Mouse (Mus musculus) midbrain, embryonic 12.5 days (tissue): ENCODE data around the gene Ehd2. TPM values are rescaled to one million over a fixed set of nuclear protein-coding genes. Genes with fewer than 3 reads are reported as not detected.

ENCODE experiments used
- ATAC-seq: fragments of 200-750 bp; cut with Nextera tagmentation; 2 replicates; pipeline ENCODE4 v1.8.0; 2017; ENCODE audit warnings: low read depth, moderate TSS enrichment, moderate library complexity; ENCODE audit not compliant: low FRiP score
- H3K27ac ChIP-seq: fragments of 300-500 bp; sonication (generic); replicated peaks from 2 replicates; pipeline ENCODE4 v1.5.1; 2016; ENCODE audit warnings: mild to moderate bottlenecking
- H3K27me3 ChIP-seq: fragments of 300-500 bp; sonication (generic); 2 replicates; pipeline ENCODE4 v1.6.1; 2016; ENCODE audit warnings: mild to moderate bottlenecking
- H3K36me3 ChIP-seq: fragments of 300-500 bp; sonication (generic); 2 replicates; pipeline ENCODE4 v1.6.1; 2016
- H3K4me1 ChIP-seq: fragments of 300-500 bp; sonication (generic); 2 replicates; pipeline ENCODE4 v1.6.1; 2016
- H3K4me2 ChIP-seq: fragments of 300-500 bp; sonication (generic); replicated peaks from 2 replicates; pipeline ENCODE4 v1.6.1; 2016; ENCODE audit warnings: mild to moderate bottlenecking, moderate library complexity
- H3K4me3 ChIP-seq: fragments of 300-500 bp; sonication (generic); 2 replicates; pipeline ENCODE4 v1.5.1; 2016; ENCODE audit warnings: mild to moderate bottlenecking
- H3K9ac ChIP-seq: fragments of 300-500 bp; sonication (generic); replicated peaks from 2 replicates; pipeline ENCODE4 v1.6.1; 2016; ENCODE audit warnings: mild to moderate bottlenecking, moderate library complexity
- H3K9me3 ChIP-seq: fragments of 300-500 bp; sonication (generic); 2 replicates; pipeline ENCODE4 v1.6.1; 2016; ENCODE audit warnings: mild to moderate bottlenecking
- WGBS: fragments of 180-500 bp; shearing (Covaris S2); methylation state at CpG from one replicate; pipeline ENCODE4 v1.1.7; 2016; 5-methylcytosine and 5-hydroxymethylcytosine counted together
- polyA plus RNA-seq: library from polyadenylated mRNA; unstranded; fragments of >200 nt; fragmentation: Nextera tagmentation; extraction: Ambion mirVana; gene quantifications from 2 replicates; pipeline ENCODE4 v1.2.1, GENCODE M21; 2016

Ehd2 gene
- polyA plus RNA-seq, 1 experiment from 2014 or later, result 8.5 TPM

DNA sequence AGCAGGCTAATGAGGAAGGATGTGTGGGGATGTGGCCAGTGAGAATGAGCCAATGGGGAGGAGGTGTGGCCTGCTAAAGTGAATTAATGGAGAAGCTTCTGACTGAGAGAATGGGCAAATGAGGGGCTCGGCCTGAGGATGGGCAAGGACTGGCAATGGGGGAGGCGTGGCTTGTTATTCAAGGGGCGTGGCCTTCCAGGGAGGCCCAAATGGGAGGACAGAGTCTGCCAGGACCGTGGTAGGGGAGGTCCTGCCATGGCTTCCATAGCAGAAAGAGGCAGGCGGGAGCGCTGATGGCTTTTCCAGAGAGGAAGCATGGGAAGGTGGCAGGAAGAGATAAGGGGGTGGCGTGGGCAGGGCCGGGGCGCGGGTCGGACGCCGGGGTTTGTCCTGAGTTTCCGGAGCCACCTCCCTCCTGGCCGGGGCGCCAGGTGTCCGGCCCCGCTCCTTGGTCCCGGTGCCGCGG, 12.4 kb downstream of the Ehd2 start:
- Histone ChIP-seq H3K4me1 (no peaks in the 10 kb centered on the region), H3K9me3 (0 out of 2 replicates have a peak, but pooled peaks cover 4% of the 10 kb centered on the region), H3K36me3 (no peaks in the 10 kb centered on the region), H3K4me2 (peak overlapping the region; percentile 46), H3K27me3 (0 out of 2 replicates have a peak, but pooled peaks cover 8% of the 10 kb centered on the region), H3K4me3 (peak overlapping the region; percentile 32), H3K27ac (no peak overlapping the region), H3K9ac (peak overlapping the region; percentile 26; the same call in 1 of the 2 replicates)
- peak; percentile 38; the same call in 1 of the 2 replicates for ATAC-seq
- 12% methylated on average over 20 of the region's 21 CpGs for WGBS

DNA sequence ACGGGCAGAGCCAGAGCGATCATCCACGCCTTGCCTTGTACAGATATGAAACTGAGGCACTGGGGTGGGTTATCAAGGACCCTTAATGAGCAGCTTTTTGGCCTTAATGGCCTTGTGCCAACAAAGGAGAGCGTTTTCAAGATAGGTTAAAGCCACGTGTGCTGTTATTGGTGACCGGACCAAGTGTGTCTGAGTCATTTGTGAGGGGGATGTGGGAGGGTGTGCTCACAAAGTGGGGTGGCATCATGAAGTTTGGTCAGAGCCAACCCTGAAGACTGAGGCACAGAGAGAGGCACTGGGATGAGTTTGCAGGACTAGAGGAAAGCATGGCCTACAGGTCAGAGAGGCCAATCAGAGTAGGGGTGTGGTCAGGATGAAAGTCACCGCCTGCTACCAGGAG, 12.9 kb downstream of the Ehd2 start:
- Histone ChIP-seq H3K4me3 (no peak overlapping the region), H3K36me3 (no peaks in the 10 kb centered on the region), H3K27me3 (0 out of 2 replicates have a peak, but pooled peaks cover 8% of the 10 kb centered on the region), H3K9ac (no peak overlapping the region), H3K4me1 (no peaks in the 10 kb centered on the region), H3K9me3 (0 out of 2 replicates have a peak, but pooled peaks cover 4% of the 10 kb centered on the region), H3K27ac (no peak overlapping the region), H3K4me2 (no peak overlapping the region)
- 91% methylated on average over 7 of the region's 7 CpGs for WGBS
- ATAC-seq, result peak; percentile 10; the same call in 1 of the 2 replicates

DNA sequence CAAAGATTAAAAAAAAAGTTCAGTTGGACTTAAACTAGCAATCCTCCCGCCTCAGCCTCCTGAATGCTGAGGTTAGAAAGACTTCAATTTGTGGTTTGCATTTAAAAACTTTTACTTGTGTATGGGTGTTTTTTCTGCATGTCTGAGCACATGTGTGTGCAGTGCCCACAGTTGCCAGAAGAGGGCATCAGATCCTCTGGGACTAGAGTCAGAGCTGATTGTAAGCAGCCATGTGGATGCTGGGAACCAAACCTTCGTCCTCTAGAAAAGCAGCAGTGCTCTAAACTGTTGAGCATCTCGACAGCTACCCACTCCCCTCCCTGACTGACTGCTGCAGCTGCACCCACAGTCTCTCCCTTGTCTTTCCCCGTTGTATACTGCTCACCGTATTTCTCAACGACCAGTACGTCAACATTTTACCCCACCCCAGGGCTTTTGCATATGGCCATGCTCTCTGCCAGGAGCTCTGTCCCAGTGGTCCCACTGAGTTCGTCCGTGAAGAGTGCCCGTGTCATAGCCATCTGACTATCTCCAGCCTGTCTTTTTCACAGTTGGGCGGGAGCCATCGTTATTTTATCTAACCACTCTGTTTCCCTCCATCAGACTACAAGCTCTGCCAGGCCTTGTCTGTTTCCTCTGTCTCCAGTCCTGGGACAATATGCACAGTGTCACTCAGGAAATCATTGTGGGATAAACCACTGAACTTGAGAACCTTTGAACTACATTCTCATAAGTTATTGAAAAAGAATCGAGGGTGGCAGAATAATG, 13.9 kb downstream of the Ehd2 start:
- peaks cover 3% of the 10 kb centered on the region; the same call in 1 of the 2 replicates for H3K4me1 ChIP-seq
- WGBS, result 92% methylated on average over 13 of the region's 13 CpGs
- H3K4me2 ChIP-seq, result no peak overlapping the region
- H3K4me3 ChIP-seq, result no peak overlapping the region
- H3K9me3 ChIP-seq, result 0 out of 2 replicates have a peak, but pooled peaks cover 4% of the 10 kb centered on the region
- no peak overlapping the region for H3K9ac ChIP-seq
- no peak overlapping the region for H3K27ac ChIP-seq
- peaks cover 12% of the 10 kb centered on the region; the same call in 1 of the 2 replicates for H3K27me3 ChIP-seq
- no peak for ATAC-seq
- H3K36me3 ChIP-seq, result no peaks in the 10 kb centered on the region

DNA sequence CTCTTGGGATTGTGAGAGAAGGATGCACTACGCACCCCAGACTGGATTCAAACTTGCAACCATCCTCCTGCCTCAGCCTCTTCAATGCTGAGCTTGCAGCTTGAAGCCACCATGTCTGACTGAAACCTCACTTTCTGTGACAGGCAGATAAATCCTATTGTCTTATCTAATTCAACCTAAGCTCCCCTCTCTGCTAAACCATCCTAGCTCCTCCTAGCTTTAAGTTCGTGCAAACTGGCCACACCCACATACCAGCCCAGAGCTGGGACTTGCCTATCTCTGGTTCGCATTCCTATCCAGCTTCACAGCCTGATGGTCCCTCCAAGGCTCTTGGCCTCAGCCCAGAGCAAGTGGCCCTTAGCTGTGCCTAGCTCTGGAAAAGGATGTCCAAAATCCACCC, 15.0 kb downstream of the Ehd2 start:
- WGBS, result 68% methylated on average over 3 of the region's 3 CpGs
- ATAC-seq, result no peak
- peaks cover 16% of the 10 kb centered on the region; the same call in 1 of the 2 replicates for H3K27me3 ChIP-seq
- no peak overlapping the region for H3K9ac ChIP-seq
- no peak overlapping the region for H3K4me2 ChIP-seq
- H3K4me1 ChIP-seq, result peaks cover 8% of the 10 kb centered on the region; the same call in 1 of the 2 replicates
- no peaks in the 10 kb centered on the region for H3K36me3 ChIP-seq
- no peak overlapping the region for H3K4me3 ChIP-seq
- H3K27ac ChIP-seq, result no peak overlapping the region
- H3K9me3 ChIP-seq, result 0 out of 2 replicates have a peak, but pooled peaks cover 4% of the 10 kb centered on the region

DNA sequence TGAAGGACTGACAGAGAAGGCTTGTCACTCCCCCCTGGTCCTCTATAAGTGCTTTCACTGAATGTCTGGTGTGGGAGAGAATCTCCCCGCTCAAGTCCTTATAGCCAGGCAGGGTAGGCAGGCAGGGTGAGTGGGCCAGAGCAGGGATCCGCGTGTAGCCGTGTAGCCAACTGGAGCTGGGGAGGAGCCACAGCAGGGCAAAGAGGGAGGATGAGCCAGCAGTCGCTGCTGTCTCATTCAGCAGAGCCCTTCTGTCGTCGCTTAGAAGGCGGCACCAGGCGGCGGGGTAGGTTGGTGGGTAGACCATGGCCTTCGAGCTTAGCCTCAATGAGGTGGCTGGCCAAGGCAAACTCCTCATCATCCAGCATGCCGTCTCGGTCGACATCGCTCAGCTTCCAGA, 17.4 kb downstream of the Ehd2 start:
- Histone ChIP-seq H3K4me2 (no peak overlapping the region), H3K9ac (no peak overlapping the region), H3K27me3 (peaks cover 8% of the 10 kb centered on the region; the same call in 1 of the 2 replicates), H3K4me3 (no peak overlapping the region), H3K27ac (no peak overlapping the region), H3K36me3 (no peaks in the 10 kb centered on the region), H3K9me3 (0 out of 2 replicates have a peak, but pooled peaks cover 4% of the 10 kb centered on the region), H3K4me1 (peaks cover 10% of the 10 kb centered on the region)
- ATAC-seq, result no peak
- WGBS, result 92% methylated on average over 15 of the region's 15 CpGs

DNA sequence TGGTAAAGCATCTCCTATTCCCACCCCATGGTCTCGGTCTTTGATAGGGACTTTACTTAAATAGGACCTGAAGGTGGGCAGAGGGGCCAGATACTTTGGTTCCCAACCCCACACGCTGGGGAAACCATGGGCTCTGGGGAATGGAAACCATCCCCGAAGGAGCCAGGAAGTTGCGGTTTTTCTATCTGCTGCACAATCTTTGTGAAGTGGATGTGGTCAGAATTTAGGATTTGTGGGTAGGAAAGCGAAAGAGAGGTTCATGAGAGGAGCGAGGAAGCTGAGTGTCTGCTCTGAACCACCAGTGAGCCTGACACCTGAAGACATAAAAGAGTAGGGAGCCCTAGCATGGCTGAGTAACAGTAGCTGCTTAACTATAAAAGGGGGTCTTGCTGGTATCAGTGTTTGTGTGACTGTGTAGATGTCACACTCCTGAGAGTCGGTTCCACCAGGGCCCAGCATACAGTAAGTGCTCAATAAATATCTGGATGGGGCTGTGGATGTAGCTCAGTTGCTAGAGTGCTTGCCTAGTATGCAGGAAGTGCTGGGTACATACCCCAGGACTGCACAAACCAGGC, 18.1 kb downstream of the Ehd2 start:
- Histone ChIP-seq H3K36me3 (peaks cover 1% of the 10 kb centered on the region), H3K4me3 (no peak overlapping the region), H3K4me2 (no peak overlapping the region), H3K4me1 (peaks cover 17% of the 10 kb centered on the region), H3K27me3 (peaks cover 8% of the 10 kb centered on the region; the same call in 1 of the 2 replicates), H3K27ac (no peak overlapping the region), H3K9me3 (0 out of 2 replicates have a peak, but pooled peaks cover 4% of the 10 kb centered on the region), H3K9ac (no peak overlapping the region)
- 82% methylated on average over 7 of the region's 7 CpGs for WGBS
- no peak for ATAC-seq

DNA sequence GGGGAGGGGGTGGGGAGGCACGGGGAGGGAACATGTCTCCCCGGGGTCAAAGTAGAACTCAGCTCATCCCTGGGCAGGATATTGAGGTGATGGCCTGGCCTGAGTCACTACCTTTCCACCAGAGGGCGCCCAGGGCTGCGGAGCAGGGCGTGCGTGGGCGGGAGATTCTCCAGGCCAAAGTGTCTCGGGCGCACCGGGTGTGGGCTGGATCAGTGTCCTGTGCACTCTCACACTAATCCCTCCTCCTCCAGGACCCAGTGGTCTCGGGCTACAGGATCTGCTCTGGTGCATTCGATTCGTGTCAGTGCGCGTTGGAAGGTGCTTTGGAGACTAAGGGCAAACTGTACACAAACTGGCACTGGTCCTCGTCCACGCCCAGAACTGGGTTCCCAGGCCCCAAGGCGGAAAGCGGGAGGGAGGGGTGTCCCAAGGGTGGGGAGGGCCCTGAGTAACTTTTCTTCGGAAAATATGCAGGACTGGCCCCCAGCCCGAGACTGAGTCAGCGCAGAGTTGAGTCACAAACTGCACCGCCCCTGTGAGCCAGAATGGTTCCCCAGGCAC, 18.9 kb downstream of the Ehd2 start:
- ATAC-seq, result peak; percentile 8; the same call in 1 of the 2 replicates
- peak overlapping the region; percentile 37 for H3K4me2 ChIP-seq
- H3K4me3 ChIP-seq, result 0 out of 2 replicates have a peak overlapping the region, but pooled peaks have one; percentile 2
- H3K9ac ChIP-seq, result peak overlapping the region; percentile 41
- 0 out of 2 replicates have a peak, but pooled peaks cover 3% of the 10 kb centered on the region for H3K9me3 ChIP-seq
- H3K36me3 ChIP-seq, result peaks cover 10% of the 10 kb centered on the region
- H3K4me1 ChIP-seq, result peaks cover 21% of the 10 kb centered on the region
- peaks cover 8% of the 10 kb centered on the region; the same call in 1 of the 2 replicates for H3K27me3 ChIP-seq
- no peak overlapping the region for H3K27ac ChIP-seq
- 6% methylated on average over 23 of the region's 23 CpGs for WGBS

DNA sequence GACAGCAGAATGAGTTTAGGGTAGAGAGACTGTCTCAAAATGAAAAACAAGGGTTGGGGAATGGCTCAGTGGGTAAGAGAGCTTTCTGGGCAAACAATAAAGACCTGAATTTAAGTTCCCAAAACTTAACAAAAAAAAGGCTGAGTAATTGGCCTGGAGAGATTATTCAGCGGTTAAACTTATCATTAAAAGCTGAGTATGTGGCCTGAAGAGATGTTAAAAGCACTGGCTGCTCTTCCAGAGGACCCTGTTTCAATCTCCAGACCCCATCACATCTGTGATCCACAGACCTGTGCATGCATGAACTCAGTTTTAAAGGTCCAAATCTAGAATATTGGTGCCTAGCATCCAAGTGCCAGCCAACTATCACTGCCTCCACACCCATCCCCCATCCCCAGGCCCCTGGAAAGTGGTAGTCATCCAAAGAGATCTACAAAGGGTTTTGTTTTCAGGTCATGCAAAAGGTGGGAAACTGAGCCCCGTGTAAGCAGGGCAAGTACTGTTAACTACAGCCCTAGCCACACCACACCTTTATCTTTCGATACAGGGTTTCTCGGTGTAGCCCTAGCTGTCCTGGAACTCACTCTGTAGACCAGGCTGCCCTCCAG, 19.6 kb downstream of the Ehd2 start:
- Histone ChIP-seq H3K36me3 (peaks cover 17% of the 10 kb centered on the region), H3K9me3 (no peaks in the 10 kb centered on the region), H3K27ac (no peak overlapping the region), H3K4me1 (peaks cover 21% of the 10 kb centered on the region), H3K27me3 (peaks cover 8% of the 10 kb centered on the region; the same call in 1 of the 2 replicates), H3K4me2 (peak overlapping the region; percentile 37; the same call in 1 of the 2 replicates), H3K4me3 (no peak overlapping the region), H3K9ac (no peak overlapping the region; the same call in 1 of the 2 replicates)
- no peak for ATAC-seq
- 39% methylated on average over 4 of the region's 4 CpGs for WGBS

DNA sequence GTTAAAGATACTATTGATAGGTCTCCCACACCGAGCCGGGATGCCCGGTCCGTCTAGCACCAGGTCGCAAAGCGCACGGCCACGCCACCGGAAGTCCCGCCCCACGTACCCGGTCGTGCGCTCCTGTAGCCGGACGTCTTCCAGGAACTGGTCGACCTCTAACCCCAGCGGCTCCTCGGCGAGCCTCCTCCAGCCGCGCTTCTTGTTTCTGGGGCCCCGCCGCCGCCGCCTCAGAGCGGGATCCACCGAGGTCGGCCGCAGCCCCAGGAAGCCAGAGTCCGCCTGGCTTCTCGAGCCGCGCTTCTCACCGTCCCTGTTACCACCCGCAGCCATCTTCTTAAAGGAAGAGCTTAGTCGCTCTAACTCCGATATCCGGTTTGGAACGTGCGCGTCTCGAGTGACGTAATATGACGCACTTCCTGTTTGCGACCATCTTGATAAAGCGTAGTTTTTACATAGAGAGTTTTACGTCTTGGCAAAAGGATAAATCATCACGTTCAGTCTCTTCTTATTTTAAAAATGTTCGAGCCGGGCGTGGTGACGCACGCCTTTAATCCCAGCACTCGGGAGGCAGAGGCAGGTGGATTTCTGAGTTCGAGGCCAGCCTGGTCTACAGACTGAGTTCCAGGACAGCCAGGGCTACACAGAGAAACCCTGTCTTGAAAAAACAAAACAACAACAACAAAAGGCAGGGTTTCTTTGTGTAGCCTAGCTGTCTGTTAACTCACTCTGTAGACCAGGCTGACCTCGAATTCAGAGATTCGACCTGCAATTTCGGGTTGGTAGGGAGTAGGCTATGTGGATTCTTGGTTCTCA, 21.4 kb downstream of the Ehd2 start, which contains the start of gene Nop53:
Nop53 (minus strand) TSS at position 354 of the 816 bp plus-strand sequence.
- Histone ChIP-seq H3K4me3 (peak within 1 kb of the TSS; percentile 81), H3K4me1 (peaks cover 21% of the 10 kb centered on the region), H3K4me2 (peak within 1 kb of the TSS; percentile 79), H3K27ac (peak within 1 kb of the TSS; percentile 93), H3K27me3 (peaks cover 8% of the 10 kb centered on the region; the same call in 1 of the 2 replicates), H3K36me3 (peaks cover 35% of the 10 kb centered on the region), H3K9ac (peak within 1 kb of the TSS; percentile 68), H3K9me3 (no peaks in the 10 kb centered on the region)
- peak; percentile 95 for ATAC-seq
- 2% methylated on average over 59 of the region's 59 CpGs for WGBS

DNA sequence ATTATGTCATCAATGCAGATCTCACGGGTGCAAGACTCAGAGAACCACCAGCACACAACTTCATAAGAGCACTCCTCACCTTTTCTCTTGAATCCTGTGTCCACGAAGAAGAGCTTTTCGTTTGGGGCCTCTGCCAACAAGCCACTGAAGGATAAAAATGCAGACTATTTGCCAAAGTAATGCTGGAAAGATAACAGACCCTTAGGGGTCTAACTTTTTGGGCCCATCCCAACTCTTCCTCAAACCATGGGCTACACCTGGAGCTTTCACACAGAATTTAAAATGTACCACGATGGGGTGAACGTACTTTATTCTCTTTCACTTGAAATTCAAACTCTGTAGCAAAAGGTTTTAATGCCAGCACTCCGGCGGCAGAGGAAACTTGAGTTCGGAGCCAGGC, 22.2 kb downstream of the Ehd2 start:
- Histone ChIP-seq H3K9ac (peak overlapping the region; percentile 68), H3K9me3 (no peaks in the 10 kb centered on the region), H3K27me3 (peaks cover 8% of the 10 kb centered on the region; the same call in 1 of the 2 replicates), H3K4me1 (peaks cover 21% of the 10 kb centered on the region), H3K27ac (peak overlapping the region; percentile 93; the same call in 1 of the 2 replicates), H3K4me2 (peak overlapping the region; percentile 79), H3K36me3 (peaks cover 42% of the 10 kb centered on the region), H3K4me3 (peak overlapping the region; percentile 81)
- ATAC-seq, result 0 out of 2 replicates have a peak, but pooled peaks have one; percentile 0
- WGBS, result 6% methylated on average over 8 of the region's 8 CpGs
